Mouse (Mus musculus): ENCODE measurements around the gene Gdap1l1. TPM values are rescaled to one million over a fixed set of nuclear protein-coding genes. Genes with fewer than 3 reads are reported as not detected.
"Not testable (repeated sequence)": the region's sequence is repeated elsewhere in the genome, so short reads cannot be mapped to it uniquely, and the experiment has no call there.

The Gdap1l1 gene
- total RNA-seq, 2 experiments from 2014 or later = not detected

GRCm38 (mm10) chr2:163461307-163461706 is 23.0 kb downstream of the Gdap1l1 start:
- not testable (repeated sequence) for ATAC-seq (replicated peaks; ENCODE audit: low FRiP score, poor library complexity, severe bottlenecking)

- ATAC-seq (replicated peaks; ENCODE audit: low FRiP score, poor library complexity, severe bottlenecking) = no peak
Observed at GRCm38 (mm10) chr2:163462386-163462785, 24.1 kb downstream of the Gdap1l1 start.

- ATAC-seq (replicated peaks; ENCODE audit: low FRiP score, poor library complexity, severe bottlenecking) = no peak
Observed at GRCm38 (mm10) chr2:163462801-163463200, 24.5 kb downstream of the Gdap1l1 start.

- no peak for ATAC-seq (replicated peaks; ENCODE audit: low FRiP score, poor library complexity, severe bottlenecking)
Observed at GRCm38 (mm10) chr2:163463251-163463769, 25.0 kb downstream of the Gdap1l1 start.

- ATAC-seq (replicated peaks; ENCODE audit: low FRiP score, poor library complexity, severe bottlenecking) = no peak
Observed at GRCm38 (mm10) chr2:163463998-163464397, 25.7 kb downstream of the Gdap1l1 start.

GRCm38 (mm10) chr2:163464562-163464961 is 26.3 kb downstream of the Gdap1l1 start:
- ATAC-seq (replicated peaks; ENCODE audit: low FRiP score, poor library complexity, severe bottlenecking) = no peak

GRCm38 (mm10) chr2:163466771-163467170 is 28.5 kb downstream of the Gdap1l1 start:
- ATAC-seq (replicated peaks; ENCODE audit: low FRiP score, poor library complexity, severe bottlenecking) = no peak

GRCm38 (mm10) chr2:163467585-163467984 is 29.3 kb downstream of the Gdap1l1 start:
- no peak for ATAC-seq (replicated peaks; ENCODE audit: low FRiP score, poor library complexity, severe bottlenecking)

GRCm38 (mm10) chr2:163468866-163469265 is 30.6 kb downstream of the Gdap1l1 start:
- ATAC-seq (replicated peaks; ENCODE audit: low FRiP score, poor library complexity, severe bottlenecking) = no peak

GRCm38 (mm10) chr2:163469711-163470110 is 31.4 kb downstream of the Gdap1l1 start:
- ATAC-seq (replicated peaks; ENCODE audit: low FRiP score, poor library complexity, severe bottlenecking) = no peak

- ATAC-seq (replicated peaks; ENCODE audit: low FRiP score, poor library complexity, severe bottlenecking) = no peak
Observed at GRCm38 (mm10) chr2:163471136-163471535, 32.9 kb downstream of the Gdap1l1 start.

- peak; percentile 2; the same call in 1 of the 2 replicates for ATAC-seq (replicated peaks; ENCODE audit: low FRiP score, poor library complexity, severe bottlenecking)
Observed at GRCm38 (mm10) chr2:163471710-163472465, 33.6 kb downstream of the Gdap1l1 start.

GRCm38 (mm10) chr2:163472466-163472851 is 34.2 kb downstream of the Gdap1l1 start, which contains the start of gene Fitm2:
TSS of gene Fitm2 (minus strand) at chr2:163472629.
- peak; percentile 91 for ATAC-seq (replicated peaks; ENCODE audit: low FRiP score, poor library complexity, severe bottlenecking)

- ATAC-seq (replicated peaks; ENCODE audit: low FRiP score, poor library complexity, severe bottlenecking) = no peak
Observed at GRCm38 (mm10) chr2:163480191-163480825, 42.0 kb downstream of the Gdap1l1 start.

GRCm38 (mm10) chr2:163481539-163482029 is 43.3 kb downstream of the Gdap1l1 start:
- ATAC-seq (replicated peaks; ENCODE audit: low FRiP score, poor library complexity, severe bottlenecking) = 0 out of 2 replicates have a peak, but pooled peaks have one; percentile 10

GRCm38 (mm10) chr2:163487360-163487759 is 49.1 kb downstream of the Gdap1l1 start:
- ATAC-seq (replicated peaks; ENCODE audit: low FRiP score, poor library complexity, severe bottlenecking) = no peak

GRCm38 (mm10) chr2:163489725-163490291 is 51.5 kb downstream of the Gdap1l1 start:
- no peak for ATAC-seq (replicated peaks; ENCODE audit: low FRiP score, poor library complexity, severe bottlenecking)

- no peak for ATAC-seq (replicated peaks; ENCODE audit: low FRiP score, poor library complexity, severe bottlenecking)
Observed at GRCm38 (mm10) chr2:163490656-163491055, 52.4 kb downstream of the Gdap1l1 start.

- no peak for ATAC-seq (replicated peaks; ENCODE audit: low FRiP score, poor library complexity, severe bottlenecking)
Observed at GRCm38 (mm10) chr2:163491351-163491750, 53.1 kb downstream of the Gdap1l1 start.

- no peak for ATAC-seq (replicated peaks; ENCODE audit: low FRiP score, poor library complexity, severe bottlenecking)
Observed at GRCm38 (mm10) chr2:163492018-163492417, 53.7 kb downstream of the Gdap1l1 start, which contains the start of gene R3hdml. TSS of gene R3hdml (plus strand) at chr2:163492318.

Data from erythroid progenitor cell, adult 5-6 weeks (primary cell).